Mouse (Mus musculus): Measurements from ENCODE around the gene Cmss1.

- TF ChIP-seq CTCF (IDR thresholded peaks at IDR 0.05; ENCODE audit: control insufficient read depth, insufficient read depth, low read length) = no peak
- TF ChIP-seq POLR2A (IDR thresholded peaks at IDR 0.05; ENCODE audit: borderline replicate concordance, control insufficient read depth, low read depth, low read length) = no peak
Observed at GRCm38 (mm10) chr16:57471071-57471470, 135.6 kb downstream of the Cmss1 start.

Measured in bone marrow, adult 2 months (tissue).